Mouse (Mus musculus) cerebellum, adult 2 months (tissue): ENCODE data around the gene Gng8. TPM values are rescaled to one million over a fixed set of nuclear protein-coding genes. Genes with fewer than 3 reads are reported as not detected.

Source experiments
- DNase-seq, 2 experiments: peaks; one replicate each; pipeline ENCODE4 v3.0.0; 2021
- H3K27ac ChIP-seq: fragments of 200-500 bp; 2 replicates; pipeline ENCODE4 v1.5.1; 2012; ENCODE audit warnings: low read length, control low read depth, inconsistent platforms; ENCODE audit not compliant: insufficient read depth
- H3K27me3 ChIP-seq: fragments of 200-500 bp; 2 replicates; pipeline ENCODE4 v1.6.1; 2012; ENCODE audit warnings: inconsistent platforms, mild to moderate bottlenecking, low read length, moderate library complexity; ENCODE audit not compliant: control insufficient read depth, insufficient read depth
- H3K4me1 ChIP-seq: fragments of 200-500 bp; 2 replicates; pipeline ENCODE4 v1.6.1; 2011; ENCODE audit warnings: low read length; ENCODE audit not compliant: control insufficient read depth, insufficient read depth
- H3K4me3 ChIP-seq: fragments of 200-500 bp; replicated peaks from 2 replicates; pipeline ENCODE3; 2011; ENCODE audit warnings: mild to moderate bottlenecking, low read depth, low read length, control low read depth; ENCODE audit not compliant: insufficient read depth
- CTCF ChIP-seq: fragments of 200-500 bp; IDR thresholded peaks from 2 replicates; pipeline ENCODE4 v1.5.1; 2011; ENCODE audit warnings: low read depth, mild to moderate bottlenecking, control low read depth, low read length, moderate library complexity, borderline replicate concordance; ENCODE audit not compliant: insufficient read depth
- POLR2A ChIP-seq: fragments of 200-500 bp; IDR thresholded peaks from 2 replicates; pipeline ENCODE4 v1.6.1; 2011; ENCODE audit warnings: low read length, control low read depth, borderline replicate concordance; ENCODE audit not compliant: insufficient read depth
- WGBS: fragments of 180-500 bp; shearing (Covaris S2); methylation state at CpG from one replicate; pipeline ENCODE4 v1.1.7; 2018; 5-methylcytosine and 5-hydroxymethylcytosine counted together
- polyA plus RNA-seq: library from polyadenylated mRNA; depleted of rRNA; stranded (reverse); fragments of >200 nt; gene quantifications from 2 replicates; pipeline ENCODE4 v1.2.3, GENCODE M21; 2012

Gene Gng8
- polyA plus RNA-seq, 1 experiment, result 14.0 TPM

GRCm38 (mm10) chr7:16890536-16890935 lies 1.1 kb upstream of the Gng8 start:
- Histone ChIP-seq H3K4me1 (peaks cover 3% of the 10 kb centered on the region; the same call in 1 of the 2 replicates), H3K27ac (no peak overlapping the region), H3K4me3 (no peak overlapping the region), H3K27me3 (no peaks in the 10 kb centered on the region)
- 39% methylated on average over 6 of the region's 6 CpGs for WGBS
- DNase-seq, result no peak
- TF ChIP-seq POLR2A (no peak), CTCF (no peak)

- DNase-seq, result no peak
- H3K4me1 ChIP-seq, result peaks cover 3% of the 10 kb centered on the region; the same call in 1 of the 2 replicates
- H3K27ac ChIP-seq, result no peak overlapping the region
- H3K4me3 ChIP-seq, result no peak overlapping the region
- TF ChIP-seq CTCF (no peak), POLR2A (no peak)
- H3K27me3 ChIP-seq, result no peaks in the 10 kb centered on the region
- WGBS, result 6% methylated on average over 23 of the region's 23 CpGs
Observed at GRCm38 (mm10) chr7:16890944-16891343, 642 bp upstream of the Gng8 start.

GRCm38 (mm10) chr7:16892352-16892730 lies 755 bp downstream of the Gng8 start:
- no peak for DNase-seq
- 48% methylated on average over 9 of the region's 9 CpGs for WGBS
- no peak overlapping the region for H3K27ac ChIP-seq
- no peaks in the 10 kb centered on the region for H3K27me3 ChIP-seq
- peaks cover 3% of the 10 kb centered on the region; the same call in 1 of the 2 replicates for H3K4me1 ChIP-seq
- H3K4me3 ChIP-seq, result no peak overlapping the region
- TF ChIP-seq POLR2A (no peak), CTCF (no peak)

GRCm38 (mm10) chr7:16893612-16894011 lies 2.0 kb downstream of the Gng8 start:
- H3K27ac ChIP-seq, result no peak overlapping the region
- TF ChIP-seq CTCF (no peak), POLR2A (no peak)
- peaks cover 3% of the 10 kb centered on the region; the same call in 1 of the 2 replicates for H3K4me1 ChIP-seq
- H3K4me3 ChIP-seq, result no peak overlapping the region
- WGBS, result 23% methylated on average over 6 of the region's 6 CpGs
- no peak for DNase-seq
- no peaks in the 10 kb centered on the region for H3K27me3 ChIP-seq

GRCm38 (mm10) chr7:16894279-16894678 lies 2.7 kb downstream of the Gng8 start:
- TF ChIP-seq POLR2A (no peak), CTCF (no peak)
- WGBS, result 43% methylated on average over 4 of the region's 4 CpGs
- Histone ChIP-seq H3K27ac (no peak overlapping the region), H3K4me1 (peaks cover 3% of the 10 kb centered on the region; the same call in 1 of the 2 replicates), H3K4me3 (no peak overlapping the region), H3K27me3 (no peaks in the 10 kb centered on the region)
- DNase-seq, result no peak

- TF ChIP-seq CTCF (peak; percentile 85), POLR2A (no peak)
- Histone ChIP-seq H3K4me1 (peaks cover 3% of the 10 kb centered on the region; the same call in 1 of the 2 replicates), H3K27ac (no peak overlapping the region), H3K4me3 (peak overlapping the region; percentile 44), H3K27me3 (no peaks in the 10 kb centered on the region)
- 1% methylated on average over 24 of the region's 24 CpGs for WGBS
- DNase-seq, result peak; percentile 82 to 89
Observed at GRCm38 (mm10) chr7:16895000-16895399, 3.4 kb downstream of the Gng8 start.

- no peak for TF ChIP-seq CTCF
- TF ChIP-seq POLR2A, result no peak
- Histone ChIP-seq H3K27me3 (no peaks in the 10 kb centered on the region), H3K27ac (no peak overlapping the region), H3K4me1 (peaks cover 3% of the 10 kb centered on the region; the same call in 1 of the 2 replicates), H3K4me3 (no peak overlapping the region)
- WGBS, result 38% methylated on average over 10 of the region's 10 CpGs
- DNase-seq, result no peak
Observed at GRCm38 (mm10) chr7:16895511-16895910, 3.9 kb downstream of the Gng8 start.

- 40% methylated on average over 5 of the region's 5 CpGs for WGBS
- Histone ChIP-seq H3K27me3 (no peaks in the 10 kb centered on the region), H3K4me3 (no peak overlapping the region), H3K27ac (no peak overlapping the region), H3K4me1 (no peaks in the 10 kb centered on the region)
- TF ChIP-seq CTCF, result no peak
- no peak for TF ChIP-seq POLR2A
- no peak for DNase-seq
Observed at GRCm38 (mm10) chr7:16900526-16900925, 8.9 kb downstream of the Gng8 start.

- no peaks in the 10 kb centered on the region for H3K4me1 ChIP-seq
- TF ChIP-seq POLR2A (no peak), CTCF (no peak)
- no peak for DNase-seq
- WGBS, result 54% methylated on average over 2 of the region's 2 CpGs
- H3K27ac ChIP-seq, result no peak overlapping the region
- H3K27me3 ChIP-seq, result no peaks in the 10 kb centered on the region
- H3K4me3 ChIP-seq, result no peak overlapping the region
Observed at GRCm38 (mm10) chr7:16903439-16903955, 11.9 kb downstream of the Gng8 start.
